8 mouse cellular contexts compared by ENCODE assay signal in genomic region chr7:127471646-127472010, GRCm38 (mm10). TPM values are rescaled to one million over a fixed set of nuclear protein-coding genes. Genes with fewer than 3 reads are reported as not detected.
DNase-seq lines count a peak whose midpoint lies in the region; ATAC-seq and TF ChIP-seq lines count a peak whose summit lies in the region.

No protein-coding gene starts in this region.

- WGBS in intestine, postnatal 0 days: under 1% methylated on average over 21 of the region's 25 CpGs
- under 1% methylated on average over 25 of the region's 25 CpGs for WGBS in midbrain, embryonic 15.5 days

- no peaks in the 10 kb centered on the region for H3K27me3 ChIP-seq in intestine, postnatal 0 days (replicated peaks; ENCODE audit: control insufficient read depth, insufficient read depth, low read length)
- H3K27me3 ChIP-seq in midbrain, embryonic 15.5 days (replicated peaks): no peaks in the 10 kb centered on the region

- ATAC-seq in intestine, postnatal 0 days: peak; percentile 62
- peak; percentile 34 for ATAC-seq in midbrain, embryonic 15.5 days (replicated peaks)
- no peak for ATAC-seq in monocyte, adult 5-6 weeks (replicated peaks; ENCODE audit: insufficient number of reproducible peaks, low FRiP score, low TSS enrichment, poor library complexity, severe bottlenecking)

- H3K27ac ChIP-seq in embryonic fibroblast, embryonic 13.5 days (ENCODE audit: insufficient read depth, low read length): peak overlapping the region; percentile 98
- peak overlapping the region; percentile 91 for H3K27ac ChIP-seq in intestine, postnatal 0 days (ENCODE audit: low read depth, low read length)
- peak overlapping the region; percentile 94 for H3K27ac ChIP-seq in midbrain, embryonic 15.5 days

- H3K9ac ChIP-seq in intestine, postnatal 0 days (ENCODE audit: low read depth, low read length): peak overlapping the region; percentile 66
- peak overlapping the region; percentile 91 for H3K9ac ChIP-seq in midbrain, embryonic 15.5 days

- peak overlapping the region; percentile 65 for H3K4me3 ChIP-seq in embryonic fibroblast, embryonic 13.5 days (ENCODE audit: insufficient read depth, low read length)
- peak overlapping the region; percentile 60 for H3K4me3 ChIP-seq in intestine, postnatal 0 days (ENCODE audit: low read depth, low read length)
- H3K4me3 ChIP-seq in midbrain, embryonic 15.5 days: peak overlapping the region; percentile 68

- peaks cover 9% of the 10 kb centered on the region for H3K4me1 ChIP-seq in embryonic fibroblast, embryonic 13.5 days (ENCODE audit: control insufficient read depth, insufficient read depth, low read length)
- no peaks in the 10 kb centered on the region; the same call in 1 of the 2 replicates for H3K4me1 ChIP-seq in intestine, postnatal 0 days (replicated peaks; ENCODE audit: control insufficient read depth, insufficient read depth, low read length)
- peaks cover 20% of the 10 kb centered on the region for H3K4me1 ChIP-seq in midbrain, embryonic 15.5 days

- peaks cover 45% of the 10 kb centered on the region for H3K36me3 ChIP-seq in intestine, postnatal 0 days (ENCODE audit: control insufficient read depth, insufficient read depth)
- H3K36me3 ChIP-seq in midbrain, embryonic 15.5 days (replicated peaks): peaks cover 31% of the 10 kb centered on the region

- DNase-seq in left cerebral cortex, postnatal 10 days (ENCODE audit: extremely low spot score in 1 of 2, low spot score in 2 of 2): peak; percentile 17 to 78
- no peak for DNase-seq in left cerebral cortex, adult 18-20 months (ENCODE audit: low spot score in 2 of 2)
- DNase-seq in adrenal gland, postnatal 14 days: peak; percentile 84
- DNase-seq in thymus, postnatal 0 days (ENCODE audit: low spot score): peak; percentile 38

- no peaks in the 10 kb centered on the region for H3K9me3 ChIP-seq in intestine, postnatal 0 days (ENCODE audit: control insufficient read depth)
- no peaks in the 10 kb centered on the region for H3K9me3 ChIP-seq in midbrain, embryonic 15.5 days

- peak overlapping the region; percentile 88 for H3K4me2 ChIP-seq in intestine, postnatal 0 days (replicated peaks; ENCODE audit: low read depth)
- H3K4me2 ChIP-seq in midbrain, embryonic 15.5 days: peak overlapping the region; percentile 70

- TF ChIP-seq POLR2A in embryonic fibroblast, embryonic 13.5 days (IDR thresholded peaks at IDR 0.05; ENCODE audit: low read depth, low read length): no peak; the same call in 1 of the 2 replicates

- intact Hi-C loops in left cerebral cortex, postnatal 10 days (cut with DNase I): loop anchor here (5.0 kb wide), 1 partner anchor 109 kb away; no protein-coding TSS in a partner anchor

- no peak for TF ChIP-seq CTCF in embryonic fibroblast, embryonic 13.5 days (IDR thresholded peaks at IDR 0.05; ENCODE audit: borderline replicate concordance, insufficient read depth, low read length)
- TF ChIP-seq CTCF in intestine, postnatal 0 days (IDR thresholded peaks at IDR 0.05; ENCODE audit: low read depth): peak; percentile 41

RNA-seq across cellular contexts. Expression of gene Fbrs, which starts 7.4 kb away (rescaled TPM):
- 10 to 100 TPM; 58.5 to 60.3 TPM for total RNA-seq in left cerebral cortex, postnatal 10 days (2021)
- total RNA-seq in left cerebral cortex, adult 18-20 months (2021): 10 to 100 TPM; 54.5 to 57.8 TPM
- 61.8 and 76.5 TPM in 2 replicates for total RNA-seq in adrenal gland, postnatal 14 days (2021)
- 54.2 and 58.1 TPM in 2 replicates for polyA plus RNA-seq in embryonic fibroblast, embryonic 13.5 days (2011; ENCODE audit: insufficient read length, low read depth, missing spikeins)
- 8.1 and 9.4 TPM in 2 replicates for polyA plus RNA-seq in intestine, postnatal 0 days (2015; fragmentation: Nextera tagmentation; extraction: Ambion mirVana)
- polyA plus RNA-seq in midbrain, embryonic 15.5 days (2015; fragmentation: Nextera tagmentation; extraction: Ambion mirVana): 13.8 and 15.9 TPM in 2 replicates
- polyA plus RNA-seq in thymus, postnatal 0 days (2015; fragmentation: Nextera tagmentation; extraction: Ambion mirVana): 14.6 and 20.0 TPM in 2 replicates
- 27.9 to 55.8 TPM (median 33.5 TPM) in 3 replicates for total RNA-seq in monocyte, adult 5-6 weeks (2017)

RNA-seq across cellular contexts. Expression of gene Prr14, which starts 12.2 kb away (rescaled TPM):
- 10 to 100 TPM; 31.9 to 33.1 TPM for total RNA-seq in left cerebral cortex, postnatal 10 days (2021)
- total RNA-seq in left cerebral cortex, adult 18-20 months (2021): 10 to 100 TPM; 24.6 to 33.0 TPM
- 42.0 and 51.8 TPM in 2 replicates for total RNA-seq in adrenal gland, postnatal 14 days (2021)
- polyA plus RNA-seq in embryonic fibroblast, embryonic 13.5 days (2011; ENCODE audit: insufficient read length, low read depth, missing spikeins): 73.6 and 83.0 TPM in 2 replicates
- polyA plus RNA-seq in intestine, postnatal 0 days (2015; fragmentation: Nextera tagmentation; extraction: Ambion mirVana): 31.5 and 33.9 TPM in 2 replicates
- 40.5 TPM in 2 replicates for polyA plus RNA-seq in midbrain, embryonic 15.5 days (2015; fragmentation: Nextera tagmentation; extraction: Ambion mirVana)
- polyA plus RNA-seq in thymus, postnatal 0 days (2015; fragmentation: Nextera tagmentation; extraction: Ambion mirVana): 51.0 and 54.6 TPM in 2 replicates
- 63.5 to 76.8 TPM (median 69.4 TPM) in 3 replicates for total RNA-seq in monocyte, adult 5-6 weeks (2017)

RNA-seq across cellular contexts. Expression of gene Zfp689, which starts 22.7 kb away (rescaled TPM):
- total RNA-seq in left cerebral cortex, postnatal 10 days (2021): 1 to 10 TPM; 6.3 to 6.8 TPM
- total RNA-seq in left cerebral cortex, adult 18-20 months (2021): 1 to 10 TPM; 5.4 to 6.2 TPM
- 3.5 and 5.0 TPM in 2 replicates for total RNA-seq in adrenal gland, postnatal 14 days (2021)
- polyA plus RNA-seq in embryonic fibroblast, embryonic 13.5 days (2011; ENCODE audit: insufficient read length, low read depth, missing spikeins): 1.8 and 3.2 TPM in 2 replicates
- 2.2 and 2.6 TPM in 2 replicates for polyA plus RNA-seq in intestine, postnatal 0 days (2015; fragmentation: Nextera tagmentation; extraction: Ambion mirVana)
- 16.1 and 16.4 TPM in 2 replicates for polyA plus RNA-seq in midbrain, embryonic 15.5 days (2015; fragmentation: Nextera tagmentation; extraction: Ambion mirVana)
- 4.3 and 4.7 TPM in 2 replicates for polyA plus RNA-seq in thymus, postnatal 0 days (2015; fragmentation: Nextera tagmentation; extraction: Ambion mirVana)
- 1.4 to 2.8 TPM (median 1.9 TPM) in 3 replicates for total RNA-seq in monocyte, adult 5-6 weeks (2017)

RNA-seq across cellular contexts. Expression of gene Srcap, which starts 40.2 kb away (rescaled TPM):
- total RNA-seq in left cerebral cortex, postnatal 10 days (2021): 100 to 1,000 TPM; 101 to 108 TPM
- total RNA-seq in left cerebral cortex, adult 18-20 months (2021): 10 to 100 TPM; 94.9 to 99.7 TPM
- 88.8 and 95.3 TPM in 2 replicates for total RNA-seq in adrenal gland, postnatal 14 days (2021)
- polyA plus RNA-seq in embryonic fibroblast, embryonic 13.5 days (2011; ENCODE audit: insufficient read length, low read depth, missing spikeins): 63.8 and 64.6 TPM in 2 replicates
- 12.3 and 12.5 TPM in 2 replicates for polyA plus RNA-seq in intestine, postnatal 0 days (2015; fragmentation: Nextera tagmentation; extraction: Ambion mirVana)
- polyA plus RNA-seq in midbrain, embryonic 15.5 days (2015; fragmentation: Nextera tagmentation; extraction: Ambion mirVana): 60.4 and 68.0 TPM in 2 replicates
- 22.2 and 29.8 TPM in 2 replicates for polyA plus RNA-seq in thymus, postnatal 0 days (2015; fragmentation: Nextera tagmentation; extraction: Ambion mirVana)
- total RNA-seq in monocyte, adult 5-6 weeks (2017): 12.3 to 47.6 TPM (median 26.1 TPM) in 3 replicates

RNA-seq across cellular contexts. Expression of gene Gm42715, which starts 47.8 kb away (rescaled TPM):
- 1 to 10 TPM; 8.6 to 8.7 TPM for total RNA-seq in left cerebral cortex, postnatal 10 days (2021)
- total RNA-seq in left cerebral cortex, adult 18-20 months (2021): 10 to 100 TPM in 1 of 2 experiments, 1 to 10 TPM in 1; 8.9 to 10.7 TPM
- total RNA-seq in adrenal gland, postnatal 14 days (2021): 21.9 and 23.8 TPM in 2 replicates
- polyA plus RNA-seq in embryonic fibroblast, embryonic 13.5 days (2011; ENCODE audit: insufficient read length, low read depth, missing spikeins): 10.3 and 12.0 TPM in 2 replicates
- 5.0 and 6.6 TPM in 2 replicates for polyA plus RNA-seq in intestine, postnatal 0 days (2015; fragmentation: Nextera tagmentation; extraction: Ambion mirVana)
- 17.4 and 17.5 TPM in 2 replicates for polyA plus RNA-seq in midbrain, embryonic 15.5 days (2015; fragmentation: Nextera tagmentation; extraction: Ambion mirVana)
- 10.9 and 15.9 TPM in 2 replicates for polyA plus RNA-seq in thymus, postnatal 0 days (2015; fragmentation: Nextera tagmentation; extraction: Ambion mirVana)
- 2.3 to 18.1 TPM (median 5.0 TPM) in 3 replicates for total RNA-seq in monocyte, adult 5-6 weeks (2017)

Comparison
In these comparisons a context has a peak if more than half of its experiments do, and no peak if none do; other contexts are left out.
1. DNase-seq: peak in left cerebral cortex, postnatal 10 days (2 of 2), adrenal gland, postnatal 14 days (single experiment) and thymus, postnatal 0 days (single experiment); none in left cerebral cortex, adult 18-20 months (0 of 2).
2. Peak in every context shown above with its lines, with median percentiles within 50 percentile points of each other: H3K27ac ChIP-seq and H3K4me3 ChIP-seq.